Mouse (Mus musculus) heart, adult 2 months (tissue): ENCODE data around the gene Tor4a. TPM values are rescaled to one million over a fixed set of nuclear protein-coding genes. Genes with fewer than 3 reads are reported as not detected.

ENCODE experiments used
- DNase-seq, 2 experiments: peaks; one replicate each; pipeline ENCODE4 v3.0.0; 2021
- H3K27ac ChIP-seq: fragments of 200-600 bp; 2 replicates; pipeline ENCODE4 v1.8.1; 2022
- H3K27me3 ChIP-seq: fragments of 200-500 bp; 2 replicates; pipeline ENCODE4 v1.6.1; 2012; ENCODE audit warnings: mild to moderate bottlenecking, low read length, inconsistent platforms, mixed read lengths; ENCODE audit not compliant: control insufficient read depth, insufficient read depth
- H3K36me3 ChIP-seq: fragments of 200-500 bp; 2 replicates; pipeline ENCODE4 v1.6.1; 2012; ENCODE audit warnings: low read length, inconsistent platforms; ENCODE audit not compliant: control insufficient read depth, insufficient read depth
- H3K4me1 ChIP-seq: fragments of 200-500 bp; 2 replicates; pipeline ENCODE4 v1.6.1; 2011; ENCODE audit warnings: low read length; ENCODE audit not compliant: control insufficient read depth, insufficient read depth
- H3K4me3 ChIP-seq: fragments of 200-600 bp; 2 replicates; pipeline ENCODE4 v1.8.1; 2022
- H3K79me2 ChIP-seq: fragments of 200-500 bp; replicated peaks from 2 replicates; pipeline ENCODE4 v1.6.1; 2012; ENCODE audit warnings: mild to moderate bottlenecking, inconsistent platforms, low read length, moderate library complexity, mixed read lengths; ENCODE audit not compliant: control insufficient read depth, insufficient read depth
- H3K9ac ChIP-seq: fragments of 200-500 bp; 2 replicates; pipeline ENCODE4 v1.6.1; 2012; ENCODE audit warnings: low read depth, mild to moderate bottlenecking, control low read depth, inconsistent platforms, low read length, mixed read lengths
- CTCF ChIP-seq: fragments of 200-600 bp; IDR thresholded peaks from 2 replicates; pipeline ENCODE4 v1.8.1; 2022; ENCODE audit warnings: antibody characterized with exemption, mild to moderate bottlenecking, moderate library complexity
- EP300 ChIP-seq: fragments of 200-500 bp; IDR thresholded peaks from 2 replicates; pipeline ENCODE4 v1.6.1; 2011; ENCODE audit warnings: low read depth, low read length, control low read depth; ENCODE audit not compliant: insufficient read depth
- POLR2A ChIP-seq: fragments of 200-500 bp; IDR thresholded peaks from 2 replicates; pipeline ENCODE4 v1.6.1; 2011; ENCODE audit warnings: mild to moderate bottlenecking, low read depth, low read length, control low read depth; ENCODE audit not compliant: insufficient read depth
- WGBS: fragments of 180-500 bp; shearing (Covaris S2); methylation state at CpG from one replicate; pipeline ENCODE4 v1.1.7; 2018; 5-methylcytosine and 5-hydroxymethylcytosine counted together
- intact Hi-C: fragments of 180-260 bp; cut with DNase I; formaldehyde crosslinking; loops from one replicate; pipeline ENCODE4 v1.15.1; 2025
- polyA plus RNA-seq: library from polyadenylated mRNA; depleted of rRNA; stranded (reverse); fragments of >200 nt; gene quantifications from 2 replicates; pipeline ENCODE4 v1.2.3, GENCODE M21; 2012
- total RNA-seq, 2 experiments: library from RNA; stranded (reverse); gene quantifications; 2 replicates each; pipeline ENCODE4 v1.2.3; 2021

Gene Tor4a
- total and polyA plus RNA-seq, 3 experiments = 4.3 to 6.8 (median 4.9) TPM

DNA sequence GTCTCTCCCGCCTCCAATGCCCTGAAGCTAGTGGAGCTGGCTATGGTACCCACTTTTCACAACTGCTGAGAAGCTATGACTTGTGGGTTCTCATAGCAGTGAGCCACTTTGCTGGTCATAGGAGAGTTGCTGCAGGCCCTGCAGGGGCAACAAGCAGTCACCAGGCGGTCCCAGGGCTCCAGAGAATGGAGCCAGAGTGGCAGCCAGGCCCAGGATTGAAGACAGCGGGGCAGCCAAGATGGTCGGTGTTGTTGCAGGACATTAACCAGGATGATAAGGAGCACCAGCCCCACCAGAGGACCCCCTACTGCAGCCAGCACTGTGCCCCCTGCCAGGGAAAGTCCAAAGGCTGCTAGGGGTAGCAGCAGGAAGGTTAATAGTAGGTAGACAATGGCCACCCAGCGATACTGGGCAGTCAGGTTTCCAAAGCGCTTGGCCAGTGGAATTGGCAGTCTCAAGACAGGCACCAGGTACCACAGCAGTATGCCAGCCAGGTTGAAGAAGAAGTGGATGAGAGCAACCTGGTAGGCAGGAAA lies 32.4 kb upstream of the Tor4a start:
- Histone ChIP-seq H3K4me1 (peaks cover 4% of the 10 kb centered on the region), H3K27me3 (no peaks in the 10 kb centered on the region), H3K27ac (peak overlapping the region; percentile 85), H3K36me3 (no peaks in the 10 kb centered on the region; the same call in 1 of the 2 replicates), H3K9ac (0 out of 2 replicates have a peak overlapping the region, but pooled peaks have one; percentile 8), H3K79me2 (no peaks in the 10 kb centered on the region), H3K4me3 (no peak overlapping the region)
- TF ChIP-seq EP300 = no peak
- TF ChIP-seq CTCF = no peak
- no peak for TF ChIP-seq POLR2A
- no peak for DNase-seq
- intact Hi-C loops = loop anchor here (1.0 to 5.0 kb wide), 3 partner anchors 26 to 43 kb away; partner anchors contain the start of genes Anapc2, Ssna1 and Tmem203
- WGBS = 71% methylated on average over 6 of the region's 6 CpGs

DNA sequence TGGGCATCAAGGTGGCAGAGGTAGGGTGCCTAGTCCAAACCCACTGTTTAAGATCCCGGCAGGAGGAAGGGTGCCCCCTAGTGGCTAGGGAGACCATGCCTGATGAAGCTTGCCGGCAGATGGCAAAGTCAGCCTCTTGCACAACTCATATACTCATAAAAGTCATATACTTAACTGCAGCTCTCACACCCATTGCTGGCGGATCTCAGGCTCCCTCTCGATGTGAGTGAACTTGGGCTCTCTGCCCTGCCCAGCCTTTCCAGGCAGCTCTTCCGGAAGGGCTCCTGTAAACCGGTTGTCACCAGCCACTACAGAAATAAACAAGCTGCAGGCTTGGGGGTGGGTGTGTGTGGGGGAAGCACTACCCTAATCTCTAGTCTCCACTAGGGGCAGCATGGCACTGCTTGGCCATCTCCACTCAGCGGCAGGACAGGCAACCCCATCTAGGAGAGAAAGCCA lies 31.8 kb upstream of the Tor4a start:
- intact Hi-C loops = loop anchor here (1.0 to 5.0 kb wide), 3 partner anchors 26 to 44 kb away; partner anchors contain the start of genes Anapc2, Ssna1 and Tmem203

GRCm38 (mm10) chr2:25227406-25227805 lies 30.7 kb upstream of the Tor4a start:
- Histone ChIP-seq H3K9ac (no peak overlapping the region), H3K36me3 (peaks cover 3% of the 10 kb centered on the region; the same call in 1 of the 2 replicates), H3K4me3 (no peak overlapping the region), H3K4me1 (peaks cover 5% of the 10 kb centered on the region), H3K79me2 (no peaks in the 10 kb centered on the region), H3K27me3 (no peaks in the 10 kb centered on the region), H3K27ac (no peak overlapping the region)
- TF ChIP-seq CTCF = no peak
- no peak for TF ChIP-seq EP300
- no peak for TF ChIP-seq POLR2A
- intact Hi-C loops = loop anchor here (5.0 kb wide), 1 partner anchor 45 kb away; the partner anchor contains the start of genes Anapc2 and Ssna1
- DNase-seq = no peak
- 95% methylated on average over 4 of the region's 4 CpGs for WGBS

More for the DNA sequence above, 31.8 kb upstream of the Tor4a start:
- TF ChIP-seq POLR2A (no peak), CTCF (peak; percentile 83), EP300 (peak; percentile 63; the same call in 1 of the 2 replicates)
- Histone ChIP-seq H3K27ac (peak overlapping the region; percentile 85), H3K36me3 (no peaks in the 10 kb centered on the region; the same call in 1 of the 2 replicates), H3K9ac (no peak overlapping the region; the same call in 1 of the 2 replicates), H3K79me2 (no peaks in the 10 kb centered on the region), H3K27me3 (no peaks in the 10 kb centered on the region), H3K4me3 (peak overlapping the region; percentile 36; the same call in 1 of the 2 replicates), H3K4me1 (peaks cover 4% of the 10 kb centered on the region)
- peak; percentile 84 to 90 for DNase-seq
- WGBS = under 1% methylated on average over 7 of the region's 7 CpGs

GRCm38 (mm10) chr2:25226864-25227263 lies 30.2 kb upstream of the Tor4a start:
- no peaks in the 10 kb centered on the region for H3K79me2 ChIP-seq
- 77% methylated on average over 5 of the region's 5 CpGs for WGBS
- intact Hi-C loops = loop anchor here (5.0 kb wide), 1 partner anchor 45 kb away; the partner anchor contains the start of genes Anapc2 and Ssna1

GRCm38 (mm10) chr2:25225811-25226379 lies 29.2 kb upstream of the Tor4a start:
- no peaks in the 10 kb centered on the region for H3K27me3 ChIP-seq
- peaks cover 5% of the 10 kb centered on the region for H3K4me1 ChIP-seq
- H3K9ac ChIP-seq = no peak overlapping the region
- H3K36me3 ChIP-seq = peaks cover 3% of the 10 kb centered on the region; the same call in 1 of the 2 replicates
- H3K4me3 ChIP-seq = peak overlapping the region; percentile 58; the same call in 1 of the 2 replicates
- WGBS = 80% methylated on average over 8 of the region's 8 CpGs
- intact Hi-C loops = loop anchor here (1.0 to 5.0 kb wide), 2 partner anchors 30 to 46 kb away; partner anchors contain the start of genes Anapc2, Ssna1 and Tor4a
- no peaks in the 10 kb centered on the region for H3K79me2 ChIP-seq
- TF ChIP-seq EP300 (no peak), POLR2A (no peak), CTCF (no peak)
- H3K27ac ChIP-seq = peak overlapping the region; percentile 95
- DNase-seq = no peak

More at GRCm38 (mm10) chr2:25226864-25227263, 30.2 kb upstream of the Tor4a start:
- Histone ChIP-seq H3K4me3 (no peak overlapping the region), H3K36me3 (peaks cover 3% of the 10 kb centered on the region; the same call in 1 of the 2 replicates), H3K4me1 (peaks cover 5% of the 10 kb centered on the region), H3K9ac (no peak overlapping the region), H3K27ac (no peak overlapping the region), H3K27me3 (no peaks in the 10 kb centered on the region)
- TF ChIP-seq POLR2A (no peak), EP300 (no peak), CTCF (no peak)
- DNase-seq = no peak
